ENCODE assay signal across 24 mouse cellular contexts in the genomic region with DNA sequence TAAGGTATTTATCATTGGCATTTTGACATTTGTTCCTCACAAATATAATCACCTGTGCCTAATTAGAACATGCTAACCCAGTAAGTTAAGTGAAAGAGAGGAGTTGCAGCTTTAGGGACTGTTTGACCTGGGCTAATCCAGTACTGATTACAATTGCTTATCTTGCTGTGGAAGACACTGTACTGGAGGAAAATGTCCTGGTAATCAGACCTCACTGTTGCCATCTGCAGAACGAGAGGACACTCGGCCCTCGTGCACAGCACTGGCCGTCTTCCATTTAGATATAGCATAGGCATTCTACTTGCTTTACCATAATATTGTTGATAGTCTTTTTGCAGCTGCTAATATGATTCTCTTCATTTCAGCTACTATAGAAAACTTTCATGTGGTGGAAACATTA. TPM values are rescaled to one million over a fixed set of nuclear protein-coding genes. Genes with fewer than 3 reads are reported as not detected.
DNase-seq lines count a peak whose midpoint lies in the region; ATAC-seq lines count a peak whose summit lies in the region.
"Had no signal": no experiment of that assay in that cellular context is flagged by ENCODE, and none has a peak within 500 bp of the region (broad histone marks: within the 10 kb centered on the region; RNA-seq: fewer than 3 reads in every experiment).

No protein-coding gene starts in this region.

- no peaks in the 10 kb centered on the region for H3K4me1 ChIP-seq in liver, embryonic 11.5 days (replicated peaks; ENCODE audit: control insufficient read depth, insufficient read depth, low read length)
- no peaks in the 10 kb centered on the region for H3K4me1 ChIP-seq in liver, embryonic 16.5 days (ENCODE audit: control insufficient read depth, low read depth, low read length)
- no peaks in the 10 kb centered on the region for H3K4me1 ChIP-seq in kidney, embryonic 14.5 days (ENCODE audit: control insufficient read depth, insufficient read depth, low read length)
- H3K4me1 ChIP-seq: heart, embryonic 12.5 days; heart, embryonic 15.5 days; hindbrain, embryonic 10.5 days; hindbrain, embryonic 13.5 days had no signal

- no peak overlapping the region for H3K4me3 ChIP-seq in liver, embryonic 11.5 days (ENCODE audit: low read depth, low read length)
- H3K4me3 ChIP-seq in liver, embryonic 16.5 days (ENCODE audit: low read depth, low read length), result no peak overlapping the region
- no peak overlapping the region for H3K4me3 ChIP-seq in kidney, embryonic 14.5 days (ENCODE audit: low read length)
- H3K4me3 ChIP-seq: gastrocnemius, adult 2 months; heart, embryonic 12.5 days; heart, embryonic 15.5 days; hindbrain, embryonic 10.5 days; hindbrain, embryonic 13.5 days had no signal

- H3K9me3 ChIP-seq in liver, embryonic 11.5 days (ENCODE audit: control insufficient read depth, low read length), result no peaks in the 10 kb centered on the region
- no peaks in the 10 kb centered on the region for H3K9me3 ChIP-seq in liver, embryonic 16.5 days (replicated peaks; ENCODE audit: control insufficient read depth, low read length)
- no peaks in the 10 kb centered on the region for H3K9me3 ChIP-seq in kidney, embryonic 14.5 days (ENCODE audit: control insufficient read depth, low read length)
- H3K9me3 ChIP-seq: heart, embryonic 12.5 days; heart, embryonic 15.5 days; hindbrain, embryonic 10.5 days; hindbrain, embryonic 13.5 days had no signal

- no peak overlapping the region for H3K9ac ChIP-seq in liver, embryonic 11.5 days (ENCODE audit: low read depth, low read length)
- no peak overlapping the region for H3K9ac ChIP-seq in liver, embryonic 16.5 days (ENCODE audit: low read depth, low read length)
- no peak overlapping the region for H3K9ac ChIP-seq in kidney, embryonic 14.5 days (ENCODE audit: low read depth, low read length)
- H3K9ac ChIP-seq: forebrain, postnatal 0 days; heart, embryonic 12.5 days; heart, embryonic 15.5 days; hindbrain, embryonic 13.5 days had no signal

- peaks cover 9% of the 10 kb centered on the region; the same call in 1 of the 2 replicates for H3K36me3 ChIP-seq in liver, embryonic 11.5 days (ENCODE audit: control insufficient read depth, insufficient read depth, low read length)
- H3K36me3 ChIP-seq in liver, embryonic 16.5 days (ENCODE audit: control insufficient read depth, insufficient read depth), result peaks cover 16% of the 10 kb centered on the region
- peaks cover 33% of the 10 kb centered on the region for H3K36me3 ChIP-seq in kidney, embryonic 14.5 days (ENCODE audit: control insufficient read depth, insufficient read depth, low read length)

- peak; percentile 73 for ATAC-seq in liver, embryonic 11.5 days (replicated peaks; ENCODE audit: low FRiP score)
- ATAC-seq in liver, embryonic 16.5 days (ENCODE audit: low read depth), result 0 out of 2 replicates have a peak, but pooled peaks have one; percentile 32
- ATAC-seq in megakaryocyte-erythroid progenitor cell, adult 5-6 weeks (replicated peaks; ENCODE audit: low FRiP score, low TSS enrichment, poor library complexity, severe bottlenecking), result peak; percentile 87
- ATAC-seq in kidney, embryonic 14.5 days (ENCODE audit: low FRiP score, low TSS enrichment), result no peak
- ATAC-seq: activated CD4-positive, CD25-positive, alpha-beta regulatory T cell, adult 4 months; forebrain, embryonic 14.5 days; forebrain, postnatal 0 days; hindbrain, embryonic 16.5 days had no signal

- H3K27me3 ChIP-seq in liver, embryonic 11.5 days (replicated peaks; ENCODE audit: control insufficient read depth, insufficient read depth, low read length), result no peaks in the 10 kb centered on the region
- no peaks in the 10 kb centered on the region for H3K27me3 ChIP-seq in liver, embryonic 16.5 days (ENCODE audit: control insufficient read depth, insufficient read depth, low read depth, low read length)
- no peaks in the 10 kb centered on the region for H3K27me3 ChIP-seq in kidney, embryonic 14.5 days (ENCODE audit: control insufficient read depth, insufficient read depth, low read length)
- H3K27me3 ChIP-seq: heart, embryonic 12.5 days; heart, embryonic 15.5 days; hindbrain, embryonic 13.5 days had no signal

- no peak for DNase-seq in liver, embryonic 11.5 days (ENCODE audit: low spot score)
- DNase-seq in liver, result no peak
- no peak for DNase-seq in ovary, adult 18-20 months (ENCODE audit: low spot score)
- DNase-seq: adrenal gland, adult 8-10 months; adrenal gland, postnatal 25 days; cerebellum, adult 11-12 months; cerebellum, adult 8-10 months; cerebellum, postnatal 10 days; forebrain, postnatal 0 days; gastrocnemius, adult 2 months; gastrocnemius, postnatal 25 days; heart, adult 18-20 months; heart, postnatal 10 days; heart, postnatal 36 days had no signal

- H3K4me2 ChIP-seq in liver, embryonic 11.5 days, result no peak overlapping the region
- H3K4me2 ChIP-seq in liver, embryonic 16.5 days (ENCODE audit: low read depth, low read length), result no peak overlapping the region
- no peak overlapping the region for H3K4me2 ChIP-seq in kidney, embryonic 14.5 days (replicated peaks; ENCODE audit: low read depth, low read length)
- H3K4me2 ChIP-seq: heart, embryonic 12.5 days; heart, embryonic 15.5 days; hindbrain, embryonic 13.5 days had no signal

- H3K27ac ChIP-seq in liver, embryonic 11.5 days (ENCODE audit: low read depth, low read length), result no peak overlapping the region
- no peak overlapping the region for H3K27ac ChIP-seq in liver, embryonic 16.5 days (ENCODE audit: low read length)
- H3K27ac ChIP-seq in kidney, embryonic 14.5 days (ENCODE audit: low read depth, low read length), result no peak overlapping the region
- H3K27ac ChIP-seq: gastrocnemius, adult 2 months; heart, embryonic 15.5 days; hindbrain, embryonic 10.5 days; hindbrain, embryonic 13.5 days had no signal

- 71% methylated on average over 4 of the region's 4 CpGs for WGBS in liver, embryonic 11.5 days
- WGBS in liver, embryonic 16.5 days (ENCODE audit: insufficient replicate concordance), result 40% methylated on average over 4 of the region's 4 CpGs
- WGBS in kidney, embryonic 14.5 days, result 95% methylated on average over 4 of the region's 4 CpGs

RNA-seq across cellular contexts. Expression of a gene that starts 40.3 kb away (rescaled TPM):
- polyA plus RNA-seq in liver, embryonic 11.5 days (2014; fragmentation: Nextera tagmentation; extraction: Ambion mirVana), result 94.7 and 112 TPM in 2 replicates
- 98.2 and 101 TPM in 2 replicates for polyA plus RNA-seq in liver, embryonic 16.5 days (2015; fragmentation: Nextera tagmentation; extraction: Ambion mirVana)
- total RNA-seq in megakaryocyte-erythroid progenitor cell, adult 5-6 weeks (2014; fragmentation: Nextera tagmentation), result 28.3 and 49.1 TPM in 2 replicates
- 27.7 and 34.4 TPM in 2 replicates for total RNA-seq in megakaryocyte-erythroid progenitor cell, adult 5-6 weeks (2017)
- 44.8 and 89.8 TPM in 2 replicates for polyA plus RNA-seq in kidney, embryonic 14.5 days (2014; fragmentation: Nextera tagmentation; extraction: Ambion mirVana)
